Mouse (Mus musculus) lung, embryonic 16.5 days (tissue): ENCODE measurements at regions not wholly inside any gene's neighbourhood (a gene's known extent, or its start where the extent isn't known, plus 50 kb on each side); places are given as distances from the start of the nearest gene placed in this dataset.
A peak's percentile ranks its signal among the peaks of the same experiment; 100 is the strongest.

Experiments
- ATAC-seq: fragments of 200-750 bp; cut with Nextera tagmentation; 2 replicates; pipeline ENCODE4 v1.8.0; 2017; ENCODE audit warnings: low read depth, mild to moderate bottlenecking, moderate library complexity
- H3K27ac ChIP-seq: fragments of 300-500 bp; sonication (generic); 2 replicates; pipeline ENCODE4 v1.5.1; 2014; ENCODE audit warnings: mild to moderate bottlenecking, control low read depth, low read length
- H3K27me3 ChIP-seq: fragments of 300-500 bp; sonication (generic); 2 replicates; pipeline ENCODE4 v1.6.1; 2014; ENCODE audit warnings: low read depth, low read length, mixed read lengths; ENCODE audit not compliant: control insufficient read depth, insufficient read depth
- H3K36me3 ChIP-seq: fragments of 300-500 bp; sonication (generic); 2 replicates; pipeline ENCODE4 v1.6.1; 2014; ENCODE audit warnings: low read length; ENCODE audit not compliant: control insufficient read depth, insufficient read depth
- H3K4me1 ChIP-seq: fragments of 300-500 bp; sonication (generic); replicated peaks from 2 replicates; pipeline ENCODE4 v1.6.1; 2014; ENCODE audit warnings: low read length, mixed read lengths; ENCODE audit not compliant: control insufficient read depth, insufficient read depth
- H3K4me2 ChIP-seq: fragments of 300-500 bp; sonication (generic); 2 replicates; pipeline ENCODE4 v1.6.1; 2014; ENCODE audit warnings: low read depth, low read length, control low read depth
- H3K4me3 ChIP-seq: fragments of 300-500 bp; sonication (generic); 2 replicates; pipeline ENCODE4 v1.5.1; 2014; ENCODE audit warnings: mild to moderate bottlenecking, low read length, control low read depth
- H3K9ac ChIP-seq: fragments of 300-500 bp; sonication (generic); 2 replicates; pipeline ENCODE4 v1.6.1; 2014; ENCODE audit warnings: low read length, control low read depth
- H3K9me3 ChIP-seq: fragments of 300-500 bp; sonication (generic); 2 replicates; pipeline ENCODE4 v1.6.1; 2016; ENCODE audit warnings: low read length; ENCODE audit not compliant: control insufficient read depth
- WGBS: fragments of 180-500 bp; shearing (Covaris S2); extraction: QIAGEN DNeasy Blood & Tissue Kit; methylation state at CpG from one replicate; pipeline ENCODE4 v1.1.7; 2014; 5-methylcytosine and 5-hydroxymethylcytosine counted together

- Histone ChIP-seq H3K4me2 (no peak overlapping the region), H3K27ac (no peak overlapping the region), H3K36me3 (no peaks in the 10 kb centered on the region), H3K4me3 (no peak overlapping the region), H3K27me3 (no peaks in the 10 kb centered on the region), H3K9me3 (no peaks in the 10 kb centered on the region), H3K4me1 (no peaks in the 10 kb centered on the region), H3K9ac (no peak overlapping the region)
- no peak for ATAC-seq
- WGBS = 71% methylated on average over 1 of the region's 1 CpGs
Observed at GRCm38 (mm10) chr5:51826269-51826668, 258.7 kb upstream of the Ppargc1a start.

- no peaks in the 10 kb centered on the region for H3K4me1 ChIP-seq
- no peak for ATAC-seq
- 79% methylated on average over 3 of the region's 3 CpGs for WGBS
Observed at GRCm38 (mm10) chr5:51825584-51826088, 258.1 kb upstream of the Ppargc1a start.

DNA sequence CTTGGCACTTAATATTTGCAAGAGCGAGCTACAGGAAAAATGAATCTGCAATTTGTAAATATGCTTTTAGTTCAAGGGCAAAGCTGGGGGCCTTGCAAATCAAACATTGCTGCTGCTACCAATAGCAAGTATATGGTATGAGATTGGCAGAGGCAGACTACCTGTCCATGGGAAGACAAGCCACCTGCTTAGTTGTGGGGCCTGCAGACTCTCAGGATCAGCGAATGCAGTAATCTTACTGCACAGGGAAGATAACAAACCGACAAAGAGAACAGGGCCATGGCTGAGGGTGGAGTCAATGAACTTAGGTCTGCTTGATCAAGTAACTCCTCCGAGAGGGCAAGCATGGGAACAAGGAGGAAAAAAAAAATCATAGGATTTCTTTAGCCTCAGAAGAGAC lies 257.2 kb upstream of the Ppargc1a start:
- Histone ChIP-seq H3K4me3 (no peak overlapping the region), H3K4me1 (no peaks in the 10 kb centered on the region), H3K27me3 (no peaks in the 10 kb centered on the region), H3K27ac (no peak overlapping the region), H3K4me2 (no peak overlapping the region), H3K9me3 (no peaks in the 10 kb centered on the region), H3K9ac (no peak overlapping the region), H3K36me3 (no peaks in the 10 kb centered on the region)
- 69% methylated on average over 4 of the region's 4 CpGs for WGBS
- ATAC-seq = no peak

More at GRCm38 (mm10) chr5:51825584-51826088, 258.1 kb upstream of the Ppargc1a start:
- H3K4me3 ChIP-seq = no peak overlapping the region
- H3K36me3 ChIP-seq = no peaks in the 10 kb centered on the region
- no peak overlapping the region for H3K9ac ChIP-seq
- H3K27me3 ChIP-seq = no peaks in the 10 kb centered on the region
- H3K27ac ChIP-seq = no peak overlapping the region
- no peak overlapping the region for H3K4me2 ChIP-seq
- H3K9me3 ChIP-seq = no peaks in the 10 kb centered on the region

GRCm38 (mm10) chr5:51823657-51824056 lies 256.1 kb upstream of the Ppargc1a start:
- Histone ChIP-seq H3K4me2 (no peak overlapping the region), H3K9me3 (no peaks in the 10 kb centered on the region), H3K27me3 (no peaks in the 10 kb centered on the region), H3K36me3 (no peaks in the 10 kb centered on the region), H3K27ac (no peak overlapping the region), H3K9ac (no peak overlapping the region), H3K4me3 (no peak overlapping the region), H3K4me1 (no peaks in the 10 kb centered on the region)
- no peak for ATAC-seq
- 82% methylated on average over 2 of the region's 2 CpGs for WGBS

DNA sequence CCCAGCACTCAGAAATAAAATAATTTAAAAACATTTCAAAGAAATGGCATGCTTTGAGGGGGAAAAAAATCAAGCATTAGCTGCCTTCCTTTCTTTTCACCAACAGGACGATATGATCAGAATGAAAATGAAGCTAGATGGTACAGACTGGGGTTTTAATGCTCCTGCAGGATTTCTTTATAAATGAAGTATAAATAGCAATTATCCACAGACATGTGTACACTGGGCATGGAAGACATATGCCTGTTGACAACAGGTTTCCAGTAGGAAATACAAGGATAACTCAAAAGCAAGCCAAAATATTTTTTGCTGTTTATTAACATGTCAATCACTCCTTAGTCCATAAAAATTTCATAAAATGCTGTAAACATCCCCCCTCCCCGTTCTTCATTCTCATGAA lies 248.7 kb upstream of the Ppargc1a start:
- Histone ChIP-seq H3K27ac (no peak overlapping the region), H3K36me3 (no peaks in the 10 kb centered on the region), H3K27me3 (no peaks in the 10 kb centered on the region), H3K9ac (no peak overlapping the region), H3K9me3 (no peaks in the 10 kb centered on the region), H3K4me3 (no peak overlapping the region), H3K4me2 (no peak overlapping the region), H3K4me1 (no peaks in the 10 kb centered on the region)
- ATAC-seq = no peak
- 66% methylated on average over 2 of the region's 2 CpGs for WGBS

- no peak overlapping the region for H3K4me3 ChIP-seq
- WGBS = 80% methylated on average over 2 of the region's 2 CpGs
Observed at GRCm38 (mm10) chr5:51811728-51812127, 244.2 kb upstream of the Ppargc1a start.

GRCm38 (mm10) chr5:51801486-51801885 lies 234.0 kb upstream of the Ppargc1a start:
- Histone ChIP-seq H3K4me2 (no peak overlapping the region), H3K27ac (no peak overlapping the region), H3K9me3 (no peaks in the 10 kb centered on the region), H3K4me3 (no peak overlapping the region), H3K9ac (no peak overlapping the region), H3K27me3 (no peaks in the 10 kb centered on the region), H3K4me1 (no peaks in the 10 kb centered on the region), H3K36me3 (no peaks in the 10 kb centered on the region)
- WGBS = 74% methylated on average over 8 of the region's 8 CpGs
- ATAC-seq = no peak

More at GRCm38 (mm10) chr5:51811728-51812127, 244.2 kb upstream of the Ppargc1a start:
- Histone ChIP-seq H3K36me3 (no peaks in the 10 kb centered on the region), H3K4me2 (no peak overlapping the region), H3K27ac (no peak overlapping the region), H3K9me3 (no peaks in the 10 kb centered on the region), H3K27me3 (no peaks in the 10 kb centered on the region), H3K4me1 (no peaks in the 10 kb centered on the region), H3K9ac (no peak overlapping the region)
- no peak for ATAC-seq

DNA sequence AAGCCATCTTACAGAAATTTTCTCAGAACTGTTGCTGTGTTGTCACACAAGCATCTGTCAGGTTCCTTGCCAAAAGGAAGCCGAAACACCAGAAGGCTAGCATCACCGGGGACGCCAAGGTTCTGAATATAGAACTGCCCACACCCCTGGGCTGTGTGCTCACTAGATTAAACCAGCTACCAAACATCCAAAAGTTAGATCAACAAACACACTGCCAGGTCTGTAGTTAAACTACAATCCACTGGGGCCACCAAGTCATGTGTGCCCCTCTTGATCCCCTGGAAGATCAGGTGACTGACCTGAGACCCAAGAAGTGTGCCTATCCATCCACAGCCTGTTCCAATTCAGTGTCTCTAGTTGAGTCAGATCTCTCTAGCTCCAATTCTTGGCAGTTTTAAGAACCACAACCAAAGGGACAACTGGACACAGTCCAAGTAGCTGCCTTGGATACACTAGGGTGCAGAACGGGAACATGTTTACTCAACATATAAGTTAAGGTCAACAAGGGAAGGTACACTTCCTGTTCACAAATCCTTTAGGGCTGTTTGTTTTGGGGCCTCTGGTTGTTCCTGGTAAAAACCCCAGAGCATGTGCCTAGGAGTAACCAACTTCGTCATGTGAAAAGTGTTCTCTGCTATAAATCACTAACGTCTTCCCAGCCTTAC lies 232.0 kb upstream of the Ppargc1a start:
- H3K27me3 ChIP-seq = no peaks in the 10 kb centered on the region
- WGBS = 41% methylated on average over 6 of the region's 6 CpGs
- ATAC-seq = peak; percentile 54; the same call in 1 of the 2 replicates
- no peak overlapping the region for H3K4me2 ChIP-seq
- no peak overlapping the region for H3K4me3 ChIP-seq
- no peaks in the 10 kb centered on the region for H3K4me1 ChIP-seq
- H3K9me3 ChIP-seq = no peaks in the 10 kb centered on the region
- no peak overlapping the region for H3K9ac ChIP-seq
- no peak overlapping the region for H3K27ac ChIP-seq
- H3K36me3 ChIP-seq = no peaks in the 10 kb centered on the region

- no peaks in the 10 kb centered on the region for H3K36me3 ChIP-seq
- no peaks in the 10 kb centered on the region for H3K9me3 ChIP-seq
- no peak for ATAC-seq
- H3K4me3 ChIP-seq = no peak overlapping the region
- 30% methylated on average over 6 of the region's 6 CpGs for WGBS
- H3K4me2 ChIP-seq = no peak overlapping the region
- no peaks in the 10 kb centered on the region for H3K27me3 ChIP-seq
- no peak overlapping the region for H3K9ac ChIP-seq
- H3K4me1 ChIP-seq = no peaks in the 10 kb centered on the region
- no peak overlapping the region for H3K27ac ChIP-seq
Observed at GRCm38 (mm10) chr5:51794097-51794496, 226.6 kb upstream of the Ppargc1a start.
